Mouse (Mus musculus): ENCODE measurements around the gene Gm7544. TPM values are rescaled to one million over a fixed set of nuclear protein-coding genes. Genes with fewer than 3 reads are reported as not detected.
"Not testable (repeated sequence)": the region's sequence is repeated elsewhere in the genome, so short reads cannot be mapped to it uniquely, and the experiment has no call there.

Gm7544 gene
- polyA plus RNA-seq, 1 experiment from 2014 or later = not detected

DNA sequence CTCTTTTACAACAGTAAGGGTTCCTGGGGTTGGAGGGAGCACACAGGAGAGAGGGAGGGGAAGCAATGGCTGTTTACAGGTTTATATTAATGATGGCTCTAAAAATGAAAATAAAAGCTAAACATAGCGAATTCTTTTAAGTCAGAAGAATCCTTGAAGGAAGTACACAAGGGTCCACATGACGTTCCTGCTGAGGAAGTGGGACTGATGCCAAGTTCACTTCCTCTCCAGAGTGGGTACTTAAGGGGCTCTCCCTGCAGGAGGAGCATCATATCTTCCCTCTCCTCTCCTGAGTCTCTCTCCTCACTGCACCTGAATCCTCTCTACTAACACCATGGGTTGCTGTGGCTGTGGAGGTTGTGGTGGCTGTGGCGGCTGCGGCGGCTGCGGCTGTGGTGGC is 31.2 kb downstream of the Gm7544 start, which contains the start of gene A030014E15Rik:
A030014E15Rik (plus strand) TSS at position 268 of the 400 bp plus-strand sequence.
- in situ Hi-C loops (cut with MboI; ENCODE audit: low pct_unique_long_range_greater_than_20kb) = no loop called here
- no peak for TF ChIP-seq CTCF (IDR thresholded peaks at IDR 0.05)
- H3K27me3 ChIP-seq = peaks cover 2% of the 10 kb centered on the region
- ChIA-PET POLR2A (no interaction called here), CTCF (interaction anchor here (1.4 kb wide), 1 partner anchor 63 kb away, joined by 3 read pairs; no protein-coding TSS in a partner anchor)
- ATAC-seq (no peak), DNase-seq (ENCODE audit: low read depth, low spot score) (no peak)

DNA sequence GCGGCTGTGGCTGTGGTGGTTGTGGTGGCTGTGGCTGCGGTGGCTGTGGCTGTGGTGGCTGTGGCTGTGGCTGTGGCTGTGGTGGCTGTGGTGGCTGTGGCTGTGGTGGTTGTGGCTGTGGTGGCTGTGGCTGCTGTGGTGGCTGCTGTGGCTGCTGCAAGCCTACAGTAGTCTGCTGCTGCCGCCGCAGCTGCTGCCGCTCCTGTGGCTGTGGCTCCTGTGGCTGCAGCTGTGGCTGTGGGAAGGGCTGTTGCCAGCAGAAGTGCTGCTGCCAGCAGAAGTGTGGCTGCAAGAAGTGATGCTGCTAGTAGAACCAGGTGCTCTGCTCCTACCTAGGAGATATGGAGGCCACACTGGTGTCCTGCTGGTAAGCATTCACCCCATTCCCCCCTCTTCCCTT is 42.4 kb downstream of the Gm7544 start:
- CTCF ChIA-PET; ATAC-seq; POLR2A ChIA-PET; H3K27me3 ChIP-seq; in situ Hi-C loops (cut with MboI; ENCODE audit: low pct_unique_long_range_greater_than_20kb); DNase-seq (ENCODE audit: low read depth, low spot score): not testable (repeated sequence)

DNA sequence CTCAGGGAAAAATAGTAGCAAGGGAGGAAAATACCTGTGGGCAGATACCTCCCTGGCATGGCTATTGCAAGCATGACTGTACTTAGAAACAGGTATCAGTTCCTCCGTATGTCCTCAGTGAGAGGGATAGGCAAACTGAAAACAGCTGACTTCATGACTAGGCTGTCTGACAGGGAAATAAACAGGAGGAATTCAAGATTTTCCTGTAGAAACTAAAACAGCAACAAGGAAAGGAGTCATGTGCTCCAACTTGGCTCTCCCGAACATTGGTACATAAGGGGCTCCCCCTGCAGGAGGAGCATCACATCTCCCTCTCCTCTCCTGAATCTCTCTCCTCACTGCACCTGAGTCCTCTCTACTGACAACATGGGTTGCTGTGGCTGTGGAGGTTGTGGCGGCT is 42.8 kb downstream of the Gm7544 start, which contains the start of gene A030005L19Rik:
A030005L19Rik (plus strand) TSS at position 301 of the 400 bp plus-strand sequence.
- peak; percentile 29 for TF ChIP-seq CTCF (IDR thresholded peaks at IDR 0.05)
- ChIA-PET CTCF (no interaction called here), POLR2A (no interaction called here)
- DNase-seq (ENCODE audit: low read depth, low spot score) = no peak
- in situ Hi-C loops (cut with MboI; ENCODE audit: low pct_unique_long_range_greater_than_20kb) = no loop called here
- H3K27me3 ChIP-seq = no peaks in the 10 kb centered on the region
- ATAC-seq = no peak

DNA sequence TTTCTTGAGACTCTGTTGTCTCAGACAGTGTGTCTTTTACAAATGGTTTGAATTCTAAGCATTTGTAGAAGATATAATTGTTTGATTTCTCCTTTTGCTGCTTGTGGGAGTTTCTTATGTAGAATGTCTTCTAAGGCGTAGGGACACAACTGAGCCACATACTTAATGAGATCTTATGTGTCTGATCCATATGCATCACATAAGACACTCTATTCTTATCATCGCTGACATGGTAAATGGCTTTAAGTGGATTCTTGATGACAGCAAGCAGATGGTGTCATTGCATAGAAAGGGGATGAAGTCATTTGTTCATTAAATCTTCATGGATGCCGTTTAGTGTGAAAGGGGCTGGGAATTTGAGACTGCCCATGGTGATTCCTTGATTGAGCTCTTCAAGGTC is 49.9 kb downstream of the Gm7544 start:
- no peaks in the 10 kb centered on the region for H3K27me3 ChIP-seq
- POLR2A ChIA-PET = no interaction called here
- no peak for TF ChIP-seq CTCF (IDR thresholded peaks at IDR 0.05)
- DNase-seq (ENCODE audit: low read depth, low spot score) (no peak), ATAC-seq (no peak)
- in situ Hi-C loops (cut with MboI; ENCODE audit: low pct_unique_long_range_greater_than_20kb) = no loop called here
- CTCF ChIA-PET = interaction anchor here (0.8 to 1.4 kb wide), 2 partner anchors 14 to 82 kb away, joined by 3 to 4 read pairs; no protein-coding TSS in a partner anchor

Other genes starting within 250 kb of the Gm7544 start
- gene Mff, start 231.1 kb downstream of the Gm7544 start, polyA plus RNA-seq (2021) = 219 TPM
- gene Tm4sf20, start 187.6 kb downstream of the Gm7544 start, polyA plus RNA-seq (2021) = 0.06 TPM
- not detected for gene Gm47791, start 184.8 kb downstream of the Gm7544 start, polyA plus RNA-seq (2021)
- gene Agfg1, start 116.5 kb downstream of the Gm7544 start, polyA plus RNA-seq (2021) = 58.7 TPM
- gene A030005L19Rik, start 42.7 kb downstream of the Gm7544 start, polyA plus RNA-seq (2021) = not detected
- not detected for gene A030014E15Rik, start 31.1 kb downstream of the Gm7544 start, polyA plus RNA-seq (2021)
- not detected for gene Gm6217, start 24.6 kb downstream of the Gm7544 start, polyA plus RNA-seq (2021)
- not detected for gene A030003K21Rik, start 12.6 kb downstream of the Gm7544 start, polyA plus RNA-seq (2021)
- not detected for gene Gm47955, start 4.3 kb upstream of the Gm7544 start, polyA plus RNA-seq (2021)
- not detected for gene Gm47959, start 44.5 kb upstream of the Gm7544 start, polyA plus RNA-seq (2021)
- 0.05 TPM for gene Slc19a3, start 82.4 kb upstream of the Gm7544 start, polyA plus RNA-seq (2021)
- not detected for gene Krtap28-10, start 86.5 kb upstream of the Gm7544 start, polyA plus RNA-seq (2021)
- gene Gm47969, start 88.9 kb upstream of the Gm7544 start, polyA plus RNA-seq (2021) = not detected
- gene A030005K14Rik, start 103.4 kb upstream of the Gm7544 start, polyA plus RNA-seq (2021) = not detected
- not detected for gene Krtap28-13, start 104.9 kb upstream of the Gm7544 start, polyA plus RNA-seq (2021)
- 2.6 TPM for gene Ccl20, start 160.8 kb upstream of the Gm7544 start, polyA plus RNA-seq (2021)
- 0.27 TPM for gene Daw1, start 203.7 kb upstream of the Gm7544 start, polyA plus RNA-seq (2021)

All from Patski (cell line).